Mouse (Mus musculus) bone marrow macrophage, adult 2 months (primary cell): Measurements from ENCODE around the gene Pcnx2.

Source experiments
- CTCF ChIP-seq: IDR thresholded peaks from 2 replicates; pipeline ENCODE4 v1.5.1; 2012; ENCODE audit warnings: low read depth, mild to moderate bottlenecking, low read length, moderate library complexity
- POLR2A ChIP-seq: IDR thresholded peaks from 2 replicates; pipeline ENCODE4 v1.6.1; 2012; ENCODE audit warnings: mild to moderate bottlenecking, low read depth, low read length, borderline replicate concordance

DNA sequence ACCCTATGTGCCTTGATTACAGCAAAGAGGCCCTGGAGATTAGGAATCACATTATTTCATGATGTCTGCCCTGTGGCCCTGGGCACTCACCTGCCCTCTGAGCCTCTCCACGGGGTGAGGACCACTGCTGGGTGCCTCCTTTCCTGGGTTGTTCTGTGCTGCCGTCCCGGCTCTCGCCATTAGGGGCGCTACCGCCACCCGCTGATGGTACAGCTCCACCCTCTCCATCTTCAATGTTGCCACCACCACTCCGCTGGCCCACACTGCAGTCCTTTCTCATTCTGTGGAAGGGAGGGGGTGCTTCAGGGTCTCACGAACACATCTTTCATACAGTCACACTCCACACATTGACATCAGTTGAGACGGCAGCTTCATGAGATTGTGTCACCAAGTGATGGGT lies 139.1 kb downstream of the Pcnx2 start:
- TF ChIP-seq POLR2A (no peak), CTCF (peak; percentile 37; the same call in 1 of the 2 replicates)
